Mouse (Mus musculus): Measurements from ENCODE around the gene Kcnmb2. TPM values are rescaled to one million over a fixed set of nuclear protein-coding genes. Genes with fewer than 3 reads are reported as not detected.

The Kcnmb2 gene
- polyA plus RNA-seq, 1 experiment = not detected

GRCm38 (mm10) chr3:32062685-32063084, 160.4 kb downstream of the Kcnmb2 start:
- TF ChIP-seq GATA1 (IDR thresholded peaks at IDR 0.05; ENCODE audit: low read length) = no peak

- no peak for TF ChIP-seq GATA1 (IDR thresholded peaks at IDR 0.05; ENCODE audit: low read length)
Observed at GRCm38 (mm10) chr3:32063312-32063711, 161.0 kb downstream of the Kcnmb2 start.

- no peak for TF ChIP-seq GATA1 (IDR thresholded peaks at IDR 0.05; ENCODE audit: low read length)
Observed at GRCm38 (mm10) chr3:32067004-32067935, 165.0 kb downstream of the Kcnmb2 start.

GRCm38 (mm10) chr3:32073881-32074280, 171.6 kb downstream of the Kcnmb2 start:
- TF ChIP-seq GATA1 (IDR thresholded peaks at IDR 0.05; ENCODE audit: low read length) = no peak

- TF ChIP-seq GATA1 (IDR thresholded peaks at IDR 0.05; ENCODE audit: low read length) = no peak
Observed at GRCm38 (mm10) chr3:32088762-32089161, 186.5 kb downstream of the Kcnmb2 start.

GRCm38 (mm10) chr3:32101391-32101790, 199.1 kb downstream of the Kcnmb2 start:
- TF ChIP-seq GATA1 (IDR thresholded peaks at IDR 0.05; ENCODE audit: low read length) = no peak

- no peak for TF ChIP-seq GATA1 (IDR thresholded peaks at IDR 0.05; ENCODE audit: low read length)
Observed at GRCm38 (mm10) chr3:32119851-32120250, 217.5 kb downstream of the Kcnmb2 start.

- TF ChIP-seq GATA1 (IDR thresholded peaks at IDR 0.05; ENCODE audit: low read length) = no peak
Observed at GRCm38 (mm10) chr3:32121731-32122130, 219.4 kb downstream of the Kcnmb2 start.

- no peak for TF ChIP-seq GATA1 (IDR thresholded peaks at IDR 0.05; ENCODE audit: low read length)
Observed at GRCm38 (mm10) chr3:32125431-32125830, 223.1 kb downstream of the Kcnmb2 start.

- no peak for TF ChIP-seq GATA1 (IDR thresholded peaks at IDR 0.05; ENCODE audit: low read length)
Observed at GRCm38 (mm10) chr3:32128391-32128790, 226.1 kb downstream of the Kcnmb2 start.

GRCm38 (mm10) chr3:32130696-32131095, 228.4 kb downstream of the Kcnmb2 start:
- no peak for TF ChIP-seq GATA1 (IDR thresholded peaks at IDR 0.05; ENCODE audit: low read length)

GRCm38 (mm10) chr3:32132395-32133004, 230.2 kb downstream of the Kcnmb2 start:
- TF ChIP-seq GATA1 (IDR thresholded peaks at IDR 0.05; ENCODE audit: low read length) = no peak

- TF ChIP-seq GATA1 (IDR thresholded peaks at IDR 0.05; ENCODE audit: low read length) = no peak
Observed at GRCm38 (mm10) chr3:32144194-32144593, 241.9 kb downstream of the Kcnmb2 start.

- TF ChIP-seq GATA1 (IDR thresholded peaks at IDR 0.05; ENCODE audit: low read length) = no peak
Observed at GRCm38 (mm10) chr3:32144655-32145054, 242.3 kb downstream of the Kcnmb2 start.

GRCm38 (mm10) chr3:32147739-32148138, 245.4 kb downstream of the Kcnmb2 start:
- no peak for TF ChIP-seq GATA1 (IDR thresholded peaks at IDR 0.05; ENCODE audit: low read length)

GRCm38 (mm10) chr3:32149851-32150570, 247.7 kb downstream of the Kcnmb2 start:
- no peak for TF ChIP-seq GATA1 (IDR thresholded peaks at IDR 0.05; ENCODE audit: low read length)
